Mouse (Mus musculus): ENCODE measurements around the gene Il1b. TPM values are rescaled to one million over a fixed set of nuclear protein-coding genes. Genes with fewer than 3 reads are reported as not detected.

The Il1b gene
- polyA plus RNA-seq, 1 experiment from 2014 or later: not detected

DNA sequence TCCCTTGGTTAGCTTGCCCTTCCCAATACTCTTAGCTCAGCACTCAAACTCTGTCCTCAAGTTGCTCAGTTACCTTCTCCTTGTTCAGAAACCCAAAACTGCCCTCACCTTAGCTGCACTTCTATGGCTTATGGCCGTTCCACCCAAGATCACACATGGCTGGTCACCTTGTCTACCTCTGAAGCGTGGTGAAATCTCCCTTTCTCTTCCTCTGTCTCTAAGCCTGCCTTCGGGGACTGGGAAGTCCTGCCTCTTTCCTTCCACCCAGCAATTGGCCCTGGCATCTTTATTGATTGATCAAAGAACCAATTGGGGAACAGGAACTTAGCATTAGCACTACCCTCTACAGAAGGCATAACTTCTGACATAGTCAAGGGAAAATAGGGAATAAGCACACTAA is 27.2 kb upstream of the Il1b start:
- Histone ChIP-seq H3K36me3 (no peaks in the 10 kb centered on the region), H3K4me2 (no peak overlapping the region), H3K4me3 (replicated peaks) (no peak overlapping the region), H3K27me3 (replicated peaks) (no peaks in the 10 kb centered on the region), H3K9ac (replicated peaks) (no peak overlapping the region), H3K4me1 (no peaks in the 10 kb centered on the region), H3K27ac (replicated peaks) (no peak overlapping the region), H3K9me3 (replicated peaks) (no peaks in the 10 kb centered on the region)
- ATAC-seq (ENCODE audit: low FRiP score): no peak
- 86% methylated on average over 3 of the region's 3 CpGs for WGBS

DNA sequence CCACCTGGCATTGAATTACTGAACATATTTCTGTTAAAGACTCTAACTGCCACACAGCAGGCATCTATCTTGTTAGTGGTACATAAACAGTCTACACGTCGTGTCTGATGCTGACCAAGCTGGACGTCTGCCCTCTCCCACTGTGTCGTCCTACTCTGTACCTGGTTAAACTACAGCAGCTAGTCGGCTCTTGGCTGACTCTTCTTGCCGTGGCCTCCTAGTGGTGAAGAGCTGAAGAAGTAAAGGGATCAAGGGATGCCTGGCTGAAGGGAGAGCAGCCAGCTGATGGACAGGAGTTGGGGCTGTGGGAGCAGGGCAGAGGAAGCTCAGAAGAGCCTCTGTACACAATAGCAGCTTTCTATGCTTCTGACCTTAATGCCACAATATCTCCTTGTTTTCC is 22.6 kb upstream of the Il1b start:
- Histone ChIP-seq H3K9me3 (replicated peaks) (no peaks in the 10 kb centered on the region), H3K9ac (replicated peaks) (no peak overlapping the region), H3K36me3 (no peaks in the 10 kb centered on the region), H3K4me2 (no peak overlapping the region), H3K27me3 (replicated peaks) (no peaks in the 10 kb centered on the region), H3K4me3 (replicated peaks) (no peak overlapping the region), H3K27ac (replicated peaks) (no peak overlapping the region), H3K4me1 (no peaks in the 10 kb centered on the region)
- no peak for ATAC-seq (ENCODE audit: low FRiP score)
- WGBS: 41% methylated on average over 6 of the region's 6 CpGs

- Histone ChIP-seq H3K9me3 (replicated peaks) (no peaks in the 10 kb centered on the region), H3K27ac (replicated peaks) (no peak overlapping the region), H3K4me3 (replicated peaks) (no peak overlapping the region), H3K9ac (replicated peaks) (no peak overlapping the region), H3K27me3 (replicated peaks) (no peaks in the 10 kb centered on the region), H3K4me1 (no peaks in the 10 kb centered on the region), H3K4me2 (no peak overlapping the region), H3K36me3 (no peaks in the 10 kb centered on the region)
- 87% methylated on average over 5 of the region's 5 CpGs for WGBS
- ATAC-seq (ENCODE audit: low FRiP score): no peak
Measured at GRCm38 (mm10) chr2:129390161-129390560, 19.2 kb upstream of the Il1b start.

DNA sequence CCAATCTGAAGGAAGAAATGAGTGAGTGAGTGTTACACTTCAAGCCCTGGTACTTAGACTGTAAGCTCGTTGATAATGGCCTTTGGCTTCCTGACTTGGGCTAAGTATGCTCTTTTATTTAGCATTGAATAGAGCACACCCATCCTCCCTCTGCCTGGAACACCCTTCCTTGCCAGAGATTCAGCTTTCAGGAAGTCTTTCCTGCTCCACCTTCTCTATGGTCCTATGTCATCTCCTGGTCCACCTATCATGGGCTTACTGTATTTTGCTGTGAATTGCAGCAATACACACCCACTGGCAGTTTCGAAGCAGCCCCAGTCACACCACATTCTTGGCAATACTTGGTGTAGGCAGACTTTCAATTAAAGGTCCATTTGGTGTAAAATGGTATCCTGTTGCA is 18.4 kb upstream of the Il1b start:
- no peak for ATAC-seq (ENCODE audit: low FRiP score)
- no peaks in the 10 kb centered on the region for H3K9me3 ChIP-seq (replicated peaks)
- no peak overlapping the region for H3K27ac ChIP-seq (replicated peaks)
- H3K4me3 ChIP-seq (replicated peaks): no peak overlapping the region
- H3K36me3 ChIP-seq: no peaks in the 10 kb centered on the region
- no peaks in the 10 kb centered on the region for H3K27me3 ChIP-seq (replicated peaks)
- 79% methylated on average over 2 of the region's 2 CpGs for WGBS
- H3K4me2 ChIP-seq: no peak overlapping the region
- H3K9ac ChIP-seq (replicated peaks): no peak overlapping the region
- no peaks in the 10 kb centered on the region for H3K4me1 ChIP-seq

GRCm38 (mm10) chr2:129385331-129385730 is 14.4 kb upstream of the Il1b start:
- 98% methylated on average over 3 of the region's 3 CpGs for WGBS
- no peaks in the 10 kb centered on the region for H3K9me3 ChIP-seq (replicated peaks)

GRCm38 (mm10) chr2:129384272-129384660 is 13.3 kb upstream of the Il1b start:
- no peaks in the 10 kb centered on the region for H3K4me1 ChIP-seq
- no peak overlapping the region for H3K4me3 ChIP-seq (replicated peaks)
- no peak overlapping the region for H3K27ac ChIP-seq (replicated peaks)
- no peak for ATAC-seq (ENCODE audit: low FRiP score)
- no peak overlapping the region for H3K4me2 ChIP-seq
- H3K36me3 ChIP-seq: no peaks in the 10 kb centered on the region
- 87% methylated on average over 8 of the region's 8 CpGs for WGBS
- H3K9ac ChIP-seq (replicated peaks): no peak overlapping the region
- H3K9me3 ChIP-seq (replicated peaks): no peaks in the 10 kb centered on the region
- H3K27me3 ChIP-seq (replicated peaks): no peaks in the 10 kb centered on the region

More at GRCm38 (mm10) chr2:129385331-129385730, 14.4 kb upstream of the Il1b start:
- H3K27me3 ChIP-seq (replicated peaks): no peaks in the 10 kb centered on the region
- no peak overlapping the region for H3K4me3 ChIP-seq (replicated peaks)
- H3K36me3 ChIP-seq: no peaks in the 10 kb centered on the region
- no peak overlapping the region for H3K9ac ChIP-seq (replicated peaks)
- H3K27ac ChIP-seq (replicated peaks): no peak overlapping the region
- H3K4me1 ChIP-seq: no peaks in the 10 kb centered on the region
- H3K4me2 ChIP-seq: no peak overlapping the region
- no peak for ATAC-seq (ENCODE audit: low FRiP score)

DNA sequence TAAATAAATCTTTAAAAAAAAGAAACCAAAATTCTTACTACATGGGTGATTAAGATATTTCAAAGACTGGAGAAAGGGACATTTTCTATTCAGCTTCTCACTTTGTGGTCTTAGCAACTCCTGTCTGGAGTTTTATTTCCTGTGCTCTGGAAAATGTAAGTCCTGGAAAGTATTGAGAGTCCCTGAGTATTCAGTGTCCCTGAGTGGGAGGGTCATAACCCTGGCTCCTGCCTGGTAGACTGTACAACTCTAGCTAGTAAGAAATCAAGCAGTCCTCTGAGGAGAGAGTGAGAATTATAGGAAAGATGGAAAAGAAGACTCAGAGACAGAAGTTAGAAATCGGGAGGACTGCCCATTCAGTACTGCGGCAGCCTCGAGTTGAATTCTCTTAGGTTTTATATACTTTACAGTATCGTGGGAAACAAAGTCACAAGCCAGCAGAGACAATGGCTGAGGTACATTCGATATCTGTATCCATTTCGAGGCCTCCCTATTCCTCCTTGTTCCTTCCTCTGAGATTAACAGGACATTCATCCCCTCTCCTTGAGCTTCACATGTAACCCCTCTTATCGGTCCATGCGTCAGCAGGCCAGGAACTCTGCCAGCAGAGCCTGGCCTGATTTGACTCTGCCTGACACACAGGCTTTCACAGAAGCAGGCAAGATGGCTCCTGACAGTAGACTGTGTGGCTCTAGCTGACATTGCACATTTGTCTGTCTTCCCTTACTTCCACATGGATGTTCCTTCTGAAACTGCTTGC is 12.8 kb upstream of the Il1b start:
- Histone ChIP-seq H3K4me3 (replicated peaks) (no peak overlapping the region), H3K36me3 (no peaks in the 10 kb centered on the region), H3K9me3 (replicated peaks) (no peaks in the 10 kb centered on the region), H3K4me1 (no peaks in the 10 kb centered on the region), H3K27me3 (replicated peaks) (no peaks in the 10 kb centered on the region), H3K27ac (replicated peaks) (no peak overlapping the region), H3K4me2 (no peak overlapping the region), H3K9ac (replicated peaks) (no peak overlapping the region)
- 88% methylated on average over 8 of the region's 8 CpGs for WGBS
- ATAC-seq (ENCODE audit: low FRiP score): no peak

DNA sequence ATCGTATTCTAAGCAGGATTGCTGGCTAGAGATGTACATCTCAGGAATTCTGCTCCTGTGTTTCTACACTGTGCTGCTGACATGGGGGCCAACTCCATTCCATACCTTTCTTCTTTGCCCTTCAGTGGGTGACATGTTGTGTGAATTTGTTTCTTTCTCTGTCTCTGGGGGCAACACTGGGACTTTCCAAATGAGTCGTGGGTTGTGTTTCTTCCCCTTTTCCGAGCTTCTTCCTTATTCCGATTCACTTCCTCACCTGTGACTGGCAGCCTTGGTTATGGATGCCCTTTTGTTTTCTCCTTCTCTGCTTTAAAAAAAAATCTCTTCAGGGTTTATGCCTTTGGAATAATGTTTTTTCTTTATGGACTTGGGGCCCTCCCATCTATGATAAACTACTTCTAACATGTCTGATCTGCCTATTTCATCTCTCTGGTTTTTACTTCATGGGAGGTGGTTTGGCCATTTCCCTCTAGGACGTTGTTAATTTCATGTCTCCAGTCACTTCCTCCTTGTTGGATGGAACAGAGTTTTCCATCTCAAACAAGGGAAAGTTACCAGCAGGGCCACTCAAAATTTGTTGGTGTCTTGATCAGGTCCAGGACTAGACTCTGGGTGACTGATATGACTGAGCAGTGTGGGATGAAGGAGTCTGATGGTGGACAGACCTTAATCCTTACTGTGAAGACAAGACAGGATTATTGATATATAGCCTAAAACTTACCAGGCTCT is 10.0 kb upstream of the Il1b start:
- Histone ChIP-seq H3K9ac (replicated peaks) (no peak overlapping the region), H3K27ac (replicated peaks) (no peak overlapping the region), H3K4me2 (no peak overlapping the region), H3K36me3 (no peaks in the 10 kb centered on the region), H3K4me1 (no peaks in the 10 kb centered on the region), H3K4me3 (replicated peaks) (no peak overlapping the region), H3K27me3 (replicated peaks) (no peaks in the 10 kb centered on the region), H3K9me3 (replicated peaks) (no peaks in the 10 kb centered on the region)
- ATAC-seq (ENCODE audit: low FRiP score): no peak
- 91% methylated on average over 5 of the region's 5 CpGs for WGBS

- no peak overlapping the region for H3K4me3 ChIP-seq (replicated peaks)
- H3K4me2 ChIP-seq: no peak overlapping the region
- ATAC-seq (ENCODE audit: low FRiP score): no peak
- H3K9me3 ChIP-seq (replicated peaks): no peaks in the 10 kb centered on the region
- no peak overlapping the region for H3K27ac ChIP-seq (replicated peaks)
- WGBS: 76% methylated on average over 5 of the region's 5 CpGs
- H3K36me3 ChIP-seq: no peaks in the 10 kb centered on the region
- no peaks in the 10 kb centered on the region for H3K4me1 ChIP-seq
- no peak overlapping the region for H3K9ac ChIP-seq (replicated peaks)
- H3K27me3 ChIP-seq (replicated peaks): no peaks in the 10 kb centered on the region
Measured at GRCm38 (mm10) chr2:129380211-129380610, 9.3 kb upstream of the Il1b start.

DNA sequence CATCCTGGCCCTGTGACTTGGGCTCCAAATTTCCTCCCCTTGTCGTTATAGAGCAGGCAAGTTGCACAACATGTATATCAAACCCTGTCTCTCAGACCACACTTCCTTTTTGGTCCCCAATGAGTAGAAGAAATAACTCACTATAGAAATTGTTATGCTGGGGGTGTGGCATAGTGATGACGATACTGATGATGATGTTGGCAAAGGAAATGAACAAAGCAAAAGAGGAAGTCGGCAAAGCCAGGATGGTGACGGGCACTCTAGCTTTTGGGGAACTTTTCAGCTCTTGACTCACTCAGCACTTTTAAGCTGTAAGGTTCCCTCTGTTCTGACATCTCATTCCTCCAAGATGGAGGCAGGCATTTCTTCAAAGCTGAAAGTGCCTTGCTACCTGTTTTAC is 2.4 kb upstream of the Il1b start:
- Histone ChIP-seq H3K4me3 (replicated peaks) (no peak overlapping the region), H3K9ac (replicated peaks) (no peak overlapping the region), H3K4me1 (no peaks in the 10 kb centered on the region), H3K9me3 (replicated peaks) (no peaks in the 10 kb centered on the region), H3K27me3 (replicated peaks) (no peaks in the 10 kb centered on the region), H3K27ac (replicated peaks) (no peak overlapping the region), H3K4me2 (no peak overlapping the region), H3K36me3 (no peaks in the 10 kb centered on the region)
- no peak for ATAC-seq (ENCODE audit: low FRiP score)
- WGBS: 88% methylated on average over 4 of the region's 4 CpGs

- H3K36me3 ChIP-seq: no peaks in the 10 kb centered on the region
- no peak overlapping the region for H3K9ac ChIP-seq (replicated peaks)
- H3K4me3 ChIP-seq (replicated peaks): no peak overlapping the region
- H3K4me2 ChIP-seq: no peak overlapping the region
- H3K9me3 ChIP-seq (replicated peaks): no peaks in the 10 kb centered on the region
- ATAC-seq (ENCODE audit: low FRiP score): no peak
- H3K4me1 ChIP-seq: no peaks in the 10 kb centered on the region
- WGBS: 91% methylated on average over 3 of the region's 3 CpGs
- H3K27me3 ChIP-seq (replicated peaks): no peaks in the 10 kb centered on the region
- no peak overlapping the region for H3K27ac ChIP-seq (replicated peaks)
Measured at GRCm38 (mm10) chr2:129369615-129370014, 1.3 kb downstream of the Il1b start.

DNA sequence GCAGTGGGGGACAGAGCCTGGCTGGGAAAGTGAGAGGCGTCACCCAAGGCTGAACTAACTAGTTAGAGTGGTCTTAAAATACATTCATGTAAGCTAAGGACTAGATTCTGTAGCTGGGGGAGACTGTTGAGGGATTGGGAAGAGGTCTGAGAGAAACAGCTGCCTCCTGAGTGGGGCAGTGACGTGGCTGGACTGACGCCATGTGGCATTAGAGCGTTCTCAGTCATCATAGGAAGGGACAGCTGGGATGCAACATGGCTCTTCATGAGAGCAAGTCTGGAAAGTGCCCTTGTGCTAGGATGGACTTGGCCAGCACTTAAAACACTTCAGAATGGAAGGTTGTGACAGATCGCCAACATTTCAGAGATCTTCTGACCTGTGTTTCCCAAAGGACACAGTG is 2.1 kb downstream of the Il1b start:
- Histone ChIP-seq H3K36me3 (no peaks in the 10 kb centered on the region), H3K4me3 (replicated peaks) (no peak overlapping the region), H3K9ac (replicated peaks) (no peak overlapping the region), H3K9me3 (replicated peaks) (no peaks in the 10 kb centered on the region), H3K27me3 (replicated peaks) (no peaks in the 10 kb centered on the region), H3K4me1 (no peaks in the 10 kb centered on the region), H3K27ac (replicated peaks) (no peak overlapping the region), H3K4me2 (no peak overlapping the region)
- no peak for ATAC-seq (ENCODE audit: low FRiP score)
- WGBS: 95% methylated on average over 5 of the region's 5 CpGs

Measured in neural tube, embryonic 15.5 days (tissue).